Mouse (Mus musculus) limb, embryonic 14.5 days (tissue): Measurements from ENCODE around the gene Aatk. TPM values are rescaled to one million over a fixed set of nuclear protein-coding genes. Genes with fewer than 3 reads are reported as not detected.

Experiments used
- ATAC-seq: fragments of 200-750 bp; cut with Nextera tagmentation; 2 replicates; pipeline ENCODE4 v1.8.0; 2017; ENCODE audit warnings: low read depth, moderate number of reproducible peaks, moderate TSS enrichment; ENCODE audit not compliant: low FRiP score
- DNase-seq: peaks from one replicate; pipeline ENCODE4 v3.0.0-alpha.2; 2015; ENCODE audit warnings: low spot score
- H3K27ac ChIP-seq: fragments of 300-500 bp; sonication (generic); replicated peaks from 2 replicates; pipeline ENCODE4 v1.5.1; 2014; ENCODE audit warnings: low read depth, mild to moderate bottlenecking, low read length, moderate library complexity, mixed read lengths
- H3K27me3 ChIP-seq: fragments of 300-500 bp; sonication (generic); 2 replicates; pipeline ENCODE4 v1.6.1; 2014; ENCODE audit warnings: low read length, mixed read lengths; ENCODE audit not compliant: control insufficient read depth, insufficient read depth
- H3K36me3 ChIP-seq: fragments of 300-500 bp; sonication (generic); 2 replicates; pipeline ENCODE4 v1.6.1; 2014; ENCODE audit warnings: mild to moderate bottlenecking, low read length, moderate library complexity, mixed read lengths; ENCODE audit not compliant: control insufficient read depth, insufficient read depth
- H3K4me1 ChIP-seq: fragments of 300-500 bp; sonication (generic); 2 replicates; pipeline ENCODE4 v1.6.1; 2014; ENCODE audit warnings: antibody characterized with exemption, low read length, mixed read lengths; ENCODE audit not compliant: control insufficient read depth, insufficient read depth
- H3K4me2 ChIP-seq: fragments of 300-500 bp; sonication (generic); replicated peaks from 2 replicates; pipeline ENCODE4 v1.6.1; 2014; ENCODE audit warnings: low read depth, mild to moderate bottlenecking, low read length, moderate library complexity; ENCODE audit not compliant: severe bottlenecking
- H3K4me3 ChIP-seq: fragments of 300-500 bp; sonication (generic); replicated peaks from 2 replicates; pipeline ENCODE4 v1.5.1; 2014; ENCODE audit warnings: low read length
- H3K9ac ChIP-seq: fragments of 300-500 bp; sonication (generic); 2 replicates; pipeline ENCODE4 v1.6.1; 2014; ENCODE audit warnings: mild to moderate bottlenecking, low read depth, low read length, moderate library complexity; ENCODE audit not compliant: severe bottlenecking
- H3K9me3 ChIP-seq: fragments of 300-500 bp; sonication (generic); 2 replicates; pipeline ENCODE4 v1.6.1; 2016; ENCODE audit warnings: low read length; ENCODE audit not compliant: control insufficient read depth
- POLR2A ChIP-seq: fragments of 200-500 bp; IDR thresholded peaks from 2 replicates; pipeline ENCODE4 v1.8.0; 2012; ENCODE audit warnings: inconsistent platforms, mild to moderate bottlenecking, moderate library complexity, borderline replicate concordance; ENCODE audit not compliant: insufficient read depth, insufficient read length; ENCODE audit errors: extremely low read depth
- WGBS: fragments of 180-500 bp; shearing (Covaris S2); extraction: QIAGEN DNeasy Blood & Tissue Kit; methylation state at CpG from one replicate; pipeline ENCODE4 v1.1.7; 2014; 5-methylcytosine and 5-hydroxymethylcytosine counted together
- polyA plus RNA-seq, 2 experiments: library from polyadenylated mRNA; depleted of rRNA in 1 of 2; stranded (reverse) in 1 of 2; unstranded in 1 of 2; fragments of >200 nt; fragmentation: Nextera tagmentation in 1 of 2; extraction: Ambion mirVana in 1 of 2; gene quantifications; 2 replicates each; pipeline versions ENCODE4 v1.2.1 to v1.2.3; 2012 to 2014

The Aatk gene
- polyA plus RNA-seq, 2 experiments = 5.9 to 14.8 TPM

GRCm38 (mm10) chr11:120002041-120002440, 44.9 kb downstream of the Aatk start:
- H3K4me2 ChIP-seq = no peak overlapping the region
- no peak for DNase-seq
- H3K4me3 ChIP-seq = no peak overlapping the region
- H3K9me3 ChIP-seq = no peaks in the 10 kb centered on the region
- ATAC-seq = no peak
- no peak overlapping the region for H3K9ac ChIP-seq
- 69% methylated on average over 5 of the region's 5 CpGs for WGBS
- H3K27ac ChIP-seq = no peak overlapping the region
- no peaks in the 10 kb centered on the region for H3K4me1 ChIP-seq
- H3K27me3 ChIP-seq = no peaks in the 10 kb centered on the region
- H3K36me3 ChIP-seq = peaks cover 26% of the 10 kb centered on the region
- no peak for TF ChIP-seq POLR2A

DNA sequence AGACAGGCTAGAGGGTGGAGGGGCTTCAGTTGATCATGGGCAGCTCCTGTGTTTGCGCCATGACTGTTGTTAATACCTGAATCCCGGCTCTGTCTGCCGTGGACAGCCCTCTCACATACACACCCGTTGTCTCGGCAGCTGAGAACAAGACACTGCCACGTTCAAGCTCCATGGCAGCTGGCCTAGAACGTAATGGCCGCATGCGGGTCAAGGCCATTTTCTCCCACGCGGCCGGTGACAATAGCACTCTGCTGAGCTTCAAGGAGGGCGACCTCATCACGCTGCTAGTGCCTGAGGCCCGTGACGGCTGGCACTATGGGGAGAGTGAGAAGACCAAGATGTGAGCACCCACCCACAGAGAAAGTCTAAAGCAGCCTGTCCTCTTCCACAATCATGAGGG, 49.6 kb downstream of the Aatk start:
- WGBS = 91% methylated on average over 16 of the region's 16 CpGs

GRCm38 (mm10) chr11:119991338-119991678, 55.7 kb downstream of the Aatk start:
- ATAC-seq (peak; percentile 84), DNase-seq (peak; percentile 90)
- peak overlapping the region; percentile 31; the same call in 1 of the 2 replicates for H3K4me2 ChIP-seq
- no peaks in the 10 kb centered on the region for H3K9me3 ChIP-seq
- H3K4me1 ChIP-seq = peaks cover 28% of the 10 kb centered on the region
- 0 out of 2 replicates have a peak overlapping the region, but pooled peaks have one; percentile 43 for H3K27ac ChIP-seq
- TF ChIP-seq POLR2A = no peak
- H3K27me3 ChIP-seq = no peaks in the 10 kb centered on the region
- H3K4me3 ChIP-seq = no peak overlapping the region
- peaks cover 19% of the 10 kb centered on the region for H3K36me3 ChIP-seq
- H3K9ac ChIP-seq = no peak overlapping the region
- 16% methylated on average over 10 of the region's 10 CpGs for WGBS

More for the DNA sequence above, 49.6 kb downstream of the Aatk start:
- H3K9ac ChIP-seq = no peak overlapping the region
- DNase-seq = no peak
- no peak overlapping the region for H3K4me3 ChIP-seq
- no peak for ATAC-seq
- H3K36me3 ChIP-seq = peaks cover 43% of the 10 kb centered on the region
- H3K9me3 ChIP-seq = no peaks in the 10 kb centered on the region
- no peaks in the 10 kb centered on the region for H3K4me1 ChIP-seq
- no peak overlapping the region for H3K4me2 ChIP-seq
- no peaks in the 10 kb centered on the region for H3K27me3 ChIP-seq
- no peak for TF ChIP-seq POLR2A
- H3K27ac ChIP-seq = no peak overlapping the region

GRCm38 (mm10) chr11:119990658-119991337, 56.2 kb downstream of the Aatk start:
- Histone ChIP-seq H3K4me2 (peak overlapping the region; percentile 31; the same call in 1 of the 2 replicates), H3K4me3 (no peak overlapping the region), H3K27ac (peak overlapping the region; percentile 43; the same call in 1 of the 2 replicates), H3K4me1 (peaks cover 28% of the 10 kb centered on the region), H3K9me3 (no peaks in the 10 kb centered on the region), H3K9ac (no peak overlapping the region), H3K36me3 (peaks cover 14% of the 10 kb centered on the region), H3K27me3 (no peaks in the 10 kb centered on the region)
- WGBS = 56% methylated on average over 10 of the region's 10 CpGs
- ATAC-seq (no peak; the same call in 1 of the 2 replicates), DNase-seq (no peak)
- TF ChIP-seq POLR2A = no peak

DNA sequence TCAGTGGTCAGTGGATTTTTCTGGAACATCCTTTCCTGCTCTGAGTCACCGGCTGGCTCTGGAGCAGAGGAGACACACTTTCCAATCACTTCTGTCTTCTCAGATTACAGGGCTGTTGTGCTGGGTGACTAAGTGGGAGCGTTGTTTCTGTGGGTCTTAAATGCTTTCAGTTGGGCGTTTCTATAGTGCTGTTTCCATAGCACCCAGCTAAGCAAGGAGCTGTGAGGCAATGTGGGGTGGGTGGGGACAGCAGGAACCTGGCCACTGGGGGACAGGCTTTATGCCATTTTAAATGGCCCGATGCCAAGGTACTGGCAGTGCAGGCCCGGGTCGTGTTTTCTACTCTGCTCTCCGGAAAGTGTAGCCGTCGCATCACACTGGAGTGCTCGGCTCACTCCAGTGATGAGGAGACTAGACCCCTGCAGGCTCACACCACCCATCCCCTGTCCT, 57.8 kb downstream of the Aatk start:
- H3K9ac ChIP-seq = no peak overlapping the region

More for the DNA sequence above, 57.8 kb downstream of the Aatk start:
- Histone ChIP-seq H3K9me3 (no peaks in the 10 kb centered on the region), H3K27ac (peak overlapping the region; percentile 58; the same call in 1 of the 2 replicates), H3K27me3 (no peaks in the 10 kb centered on the region), H3K4me2 (no peak overlapping the region), H3K36me3 (peaks cover 3% of the 10 kb centered on the region; the same call in 1 of the 2 replicates), H3K4me1 (peaks cover 28% of the 10 kb centered on the region), H3K4me3 (no peak overlapping the region)
- DNase-seq (peak; percentile 76), ATAC-seq (peak; percentile 51; the same call in 1 of the 2 replicates)
- TF ChIP-seq POLR2A = no peak
- 26% methylated on average over 10 of the region's 10 CpGs for WGBS
